Mouse (Mus musculus) CH12.LX (cell line): ENCODE data around the gene Aff1. TPM values are rescaled to one million over a fixed set of nuclear protein-coding genes. Genes with fewer than 3 reads are reported as not detected.

Experiments
- DNase-seq: peaks from one replicate; pipeline ENCODE4 v3.0.0-alpha.2; 2013; ENCODE audit errors: extremely low read depth
- H3K27ac ChIP-seq: 2 replicates; pipeline ENCODE4 v1.5.1; 2012; ENCODE audit warnings: low read depth, mild to moderate bottlenecking, control low read depth, moderate library complexity; ENCODE audit not compliant: insufficient read depth
- H3K27me3 ChIP-seq: replicated peaks from 2 replicates; pipeline ENCODE3; 2012; ENCODE audit warnings: inconsistent platforms
- H3K36me3 ChIP-seq, 2 experiments: replicated peaks in 1 of 2; 2 replicates each; pipeline versions ENCODE3 to v1.6.1; 2012; ENCODE audit warnings: inconsistent platforms in 1 of 2, low read length in 1 of 2, mild to moderate bottlenecking in 1 of 2, mixed read lengths in 1 of 2, moderate library complexity in 1 of 2; ENCODE audit not compliant: control insufficient read depth in 1 of 2, insufficient read depth in 1 of 2
- H3K4me1 ChIP-seq, 2 experiments: 2 replicates each; pipeline ENCODE4 v1.6.1; 2012; ENCODE audit warnings: inconsistent platforms in 1 of 2, moderate library complexity in 1 of 2; ENCODE audit not compliant: insufficient read depth in 2 of 2, control insufficient read depth in 1 of 2
- H3K4me2 ChIP-seq: 2 replicates; pipeline ENCODE4 v1.6.1; 2012; ENCODE audit warnings: low read depth, mild to moderate bottlenecking, control low read depth; ENCODE audit not compliant: poor library complexity, insufficient read depth, severe bottlenecking
- H3K4me3 ChIP-seq, 3 experiments: fragments of 150-350 bp in 1 of 3; sonication (generic) in 1 of 3; replicated peaks in 1 of 3; 2 replicates each; pipeline versions ENCODE3 to v1.5.1; 2011 to 2012; ENCODE audit warnings: low read depth in 2 of 3, low read length in 2 of 3, mild to moderate bottlenecking in 2 of 3, moderate library complexity in 2 of 3, control low read depth in 1 of 3, improper control_type of control experiment in 1 of 3, inconsistent platforms in 1 of 3, mixed read lengths in 1 of 3; ENCODE audit not compliant: poor library complexity in 1 of 3
- H3K79me2 ChIP-seq: replicated peaks from 2 replicates; pipeline ENCODE4 v1.6.1; 2012; ENCODE audit warnings: mild to moderate bottlenecking, moderate library complexity; ENCODE audit not compliant: control insufficient read depth, poor library complexity, insufficient read depth, severe bottlenecking; ENCODE audit errors: extremely low read depth
- H3K9ac ChIP-seq: 2 replicates; pipeline ENCODE4 v1.6.1; 2012; ENCODE audit warnings: low read depth, mild to moderate bottlenecking, control low read depth, moderate library complexity; ENCODE audit not compliant: insufficient read depth
- H3K9me3 ChIP-seq: replicated peaks from 2 replicates; pipeline ENCODE3; 2012; ENCODE audit warnings: low read length, inconsistent platforms, mixed read lengths
- BHLHE40 ChIP-seq: IDR thresholded peaks from 2 replicates; pipeline ENCODE4 v1.6.1; 2011; ENCODE audit warnings: mild to moderate bottlenecking, low read depth, low read length, improper control_type of control experiment
- CTCF ChIP-seq, 2 experiments: IDR thresholded peaks in 1 of 2; conservative IDR thresholded peaks in 1 of 2; 2 replicates each; pipeline ENCODE4 v1.5.1; 2011 to 2012; ENCODE audit warnings: low read depth in 2 of 2, low read length in 2 of 2, improper control_type of control experiment in 1 of 2, inconsistent platforms in 1 of 2, mild to moderate bottlenecking in 1 of 2, moderate library complexity in 1 of 2
- JUN ChIP-seq: IDR thresholded peaks from 2 replicates; pipeline ENCODE4 v1.6.1; 2011; ENCODE audit warnings: low read depth, mild to moderate bottlenecking, low read length, improper control_type of control experiment, moderate library complexity; ENCODE audit not compliant: insufficient read depth
- MAFK ChIP-seq: IDR thresholded peaks from 2 replicates; pipeline ENCODE4 v1.6.1; 2011; ENCODE audit warnings: low read length, improper control_type of control experiment; ENCODE audit not compliant: insufficient replicate concordance
- MAX ChIP-seq: IDR thresholded peaks from 2 replicates; pipeline ENCODE4 v1.6.1; 2011; ENCODE audit warnings: low read length, improper control_type of control experiment
- MEF2A ChIP-seq: IDR thresholded peaks from 2 replicates; pipeline ENCODE4 v1.6.1; 2014; ENCODE audit warnings: low read depth, mild to moderate bottlenecking, inconsistent platforms, low read length, improper control_type of control experiment, borderline replicate concordance
- MXI1 ChIP-seq: IDR thresholded peaks from 2 replicates; pipeline ENCODE4 v1.6.1; 2011; ENCODE audit warnings: mild to moderate bottlenecking, low read depth, low read length, improper control_type of control experiment
- NELFE ChIP-seq: IDR thresholded peaks from 2 replicates; pipeline ENCODE4 v1.6.1; 2011; ENCODE audit warnings: low read depth, low read length, improper control_type of control experiment
- NRF1 ChIP-seq: IDR thresholded peaks from 2 replicates; pipeline ENCODE4 v1.6.1; 2014; ENCODE audit warnings: low read depth, mild to moderate bottlenecking, inconsistent platforms, low read length, improper control_type of control experiment, moderate library complexity
- PAX5 ChIP-seq: IDR thresholded peaks from 2 replicates; pipeline ENCODE4 v1.6.1; 2012; ENCODE audit warnings: low read length, inconsistent platforms, mixed read lengths
- RAD21 ChIP-seq: IDR thresholded peaks from 2 replicates; pipeline ENCODE4 v1.6.1; 2011; ENCODE audit warnings: low read depth, mild to moderate bottlenecking, low read length, improper control_type of control experiment, moderate library complexity
- RCOR1 ChIP-seq: conservative IDR thresholded peaks from 2 replicates; pipeline ENCODE4 v1.6.1; 2012; ENCODE audit warnings: low read depth, mild to moderate bottlenecking, inconsistent platforms, low read length, improper control_type of control experiment
- SMC3 ChIP-seq: IDR thresholded peaks from 2 replicates; pipeline ENCODE4 v1.6.1; 2011; ENCODE audit warnings: low read depth, low read length, improper control_type of control experiment
- TCF12 ChIP-seq: IDR thresholded peaks from 2 replicates; pipeline ENCODE4 v1.6.1; 2014; ENCODE audit warnings: low read depth, mild to moderate bottlenecking, inconsistent platforms, low read length, improper control_type of control experiment
- UBTF ChIP-seq: IDR thresholded peaks from 2 replicates; pipeline ENCODE4 v1.6.1; 2012; ENCODE audit warnings: low read depth, mild to moderate bottlenecking, inconsistent platforms, low read length, improper control_type of control experiment, moderate library complexity
- USF1 ChIP-seq: IDR thresholded peaks from 2 replicates; pipeline ENCODE4 v1.6.1; 2014; ENCODE audit warnings: low read depth, mild to moderate bottlenecking, inconsistent platforms, low read length, improper control_type of control experiment
- ZC3H11A ChIP-seq: IDR thresholded peaks from 2 replicates; pipeline ENCODE4 v1.6.1; 2012; ENCODE audit warnings: low read depth, mild to moderate bottlenecking, inconsistent platforms, low read length, improper control_type of control experiment
- ZMIZ1 ChIP-seq: IDR thresholded peaks from 2 replicates; pipeline ENCODE4 v1.6.1; 2012; ENCODE audit warnings: low read depth, mild to moderate bottlenecking, inconsistent platforms, low read length, improper control_type of control experiment
- dilution Hi-C: fragments of 300-500 bp; cut with MboI; formaldehyde crosslinking; loops from 2 replicates; pipeline ENCODE4 v1.14.3; 2020; ENCODE audit warnings: low sequenced_read_pairs; ENCODE audit not compliant: extremely low pct_unique_long_range_greater_than_20kb, extremely low pct_ligation_motif_present
- in situ Hi-C: fragments of 300-500 bp; cut with MboI; formaldehyde crosslinking; loops from 3 replicates; pipeline ENCODE4 v1.14.3; 2019; ENCODE audit warnings: low sequenced_read_pairs, low pct_ligation_motif_present, low pct_unique_long_range_greater_than_20kb, mixed read lengths
- polyA plus RNA-seq: library from polyadenylated mRNA; unstranded; fragments of >175 nt; gene quantifications from 2 replicates; pipeline ENCODE4 v1.2.1, GENCODE M21; 2012; ENCODE audit warnings: low read depth; ENCODE audit not compliant: insufficient read length
- total RNA-seq, 2 experiments: library from RNA; depleted of rRNA; stranded (reverse); fragments of 300-350 nt in 1 of 2; fragments of >200 nt in 1 of 2; gene quantifications; 2 replicates each; pipeline ENCODE4 v1.2.3; 2012 to 2014

Aff1 gene
- total and polyA plus RNA-seq, 3 experiments = 13.2 to 38.9 (median 21.8) TPM

- TF ChIP-seq MAFK = no peak
Observed at GRCm38 (mm10) chr5:103658921-103659320, 33.3 kb upstream of the Aff1 start (continued).

GRCm38 (mm10) chr5:103659571-103659970 lies 32.6 kb upstream of the Aff1 start:
- Histone ChIP-seq H3K27me3 (no peaks in the 10 kb centered on the region), H3K4me2 (no peak overlapping the region), H3K79me2 (no peaks in the 10 kb centered on the region), H3K36me3 (no peaks in the 10 kb centered on the region), H3K27ac (no peak overlapping the region), H3K9ac (no peak overlapping the region), H3K4me3 (no peak overlapping the region), H3K4me1 (peaks cover 0 to 2% of the 10 kb centered on the region in 2 experiments; a peak in 1 of 4 replicates), H3K9me3 (no peaks in the 10 kb centered on the region)
- dilution Hi-C loops = no loop called here
- peak; percentile 77 for DNase-seq
- TF ChIP-seq ZC3H11A (peak; percentile 39; the same call in 1 of the 2 replicates), SMC3 (peak; percentile 76), RAD21 (peak; percentile 76), NRF1 (no peak), TCF12 (no peak), CTCF (conservative IDR thresholded peaks at IDR 0.05 in 1 of 2, IDR thresholded peaks at IDR 0.05 in 1 of 2; ENCODE audit: low read depth in 2 of 2, low read length in 2 of 2) (peak; percentile 54 to 82), MXI1 (no peak)
- in situ Hi-C loops = no loop called here

- dilution Hi-C loops (no loop called here), in situ Hi-C loops (no loop called here)
- Histone ChIP-seq H3K27me3 (no peaks in the 10 kb centered on the region), H3K36me3 (no peaks in the 10 kb centered on the region), H3K9ac (no peak overlapping the region), H3K79me2 (no peaks in the 10 kb centered on the region), H3K27ac (no peak overlapping the region), H3K4me2 (no peak overlapping the region), H3K4me3 (no peak overlapping the region)
- DNase-seq = no peak
- no peak for TF ChIP-seq BHLHE40
- TF ChIP-seq MAX = no peak
- no peak for TF ChIP-seq PAX5
- no peak for TF ChIP-seq ZMIZ1
- no peak for TF ChIP-seq USF1
- TF ChIP-seq JUN = no peak
- TF ChIP-seq NELFE = no peak
- no peak for TF ChIP-seq RCOR1
- no peak for TF ChIP-seq SMC3
- no peak for TF ChIP-seq MEF2A
- TF ChIP-seq NRF1 = no peak
- no peak for TF ChIP-seq UBTF
- TF ChIP-seq, all 38 proteins: peak for 0
- no peaks in the 10 kb centered on the region for H3K9me3 ChIP-seq
- H3K4me1 ChIP-seq = no peaks in the 10 kb centered on the region
Observed at GRCm38 (mm10) chr5:103664932-103665331, 27.2 kb upstream of the Aff1 start.
